Mouse (Mus musculus) gastrocnemius, postnatal 4 days (tissue): Measurements from ENCODE around the gene Lmbr1. TPM values are rescaled to one million over a fixed set of nuclear protein-coding genes. Genes with fewer than 3 reads are reported as not detected.

Experiments
- DNase-seq, 2 experiments: peaks; one replicate each; pipeline ENCODE4 v3.0.0; 2021 to 2022; ENCODE audit warnings: low spot score in 2 of 2, mixed read lengths in 2 of 2
- total RNA-seq, 2 experiments: library from RNA; stranded (reverse); gene quantifications; 2 replicates each; pipeline ENCODE4 v1.2.3; 2021

Lmbr1 gene
- total RNA-seq, 2 experiments from 2014 or later = 10.4 to 11.8 TPM

DNA sequence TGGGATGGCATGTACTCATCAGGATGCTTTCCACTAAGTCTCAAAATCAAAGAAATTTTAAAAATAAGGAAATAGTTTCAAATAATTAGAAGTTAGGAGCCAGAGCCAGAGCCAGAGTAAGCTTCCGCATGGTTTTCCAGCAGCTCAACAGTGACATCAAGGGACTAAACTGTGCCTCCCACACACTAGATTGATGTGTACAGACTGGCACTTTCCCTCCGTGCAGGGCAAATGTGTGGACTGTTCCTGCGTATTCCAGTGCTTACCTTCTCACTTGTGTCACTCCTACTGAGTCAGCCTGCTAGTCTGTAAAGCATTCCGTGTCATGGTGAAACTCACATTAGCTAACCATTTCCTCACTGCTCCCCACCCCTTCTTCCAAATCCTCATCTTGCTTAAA is 107.3 kb downstream of the Lmbr1 start:
- no peak for DNase-seq

DNA sequence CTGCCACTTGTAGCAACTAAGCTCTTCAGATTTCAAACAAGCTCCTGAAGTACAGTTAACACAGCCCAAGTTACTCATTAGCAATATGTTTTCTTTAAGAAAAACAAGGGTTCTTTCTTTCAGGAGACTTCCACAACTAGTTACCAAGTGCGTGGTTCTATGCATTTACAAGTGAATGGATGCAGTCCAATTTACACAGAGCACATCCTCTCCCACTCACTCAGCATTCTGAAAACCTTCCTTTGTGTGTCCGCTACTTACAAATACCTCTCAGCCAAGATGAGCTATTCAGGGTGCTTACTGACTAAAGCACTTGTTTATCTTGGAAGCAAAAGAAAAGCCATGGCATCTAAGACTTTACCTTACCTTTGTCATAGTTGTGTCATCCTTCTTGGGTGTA is 124.3 kb downstream of the Lmbr1 start:
- DNase-seq = no peak

DNA sequence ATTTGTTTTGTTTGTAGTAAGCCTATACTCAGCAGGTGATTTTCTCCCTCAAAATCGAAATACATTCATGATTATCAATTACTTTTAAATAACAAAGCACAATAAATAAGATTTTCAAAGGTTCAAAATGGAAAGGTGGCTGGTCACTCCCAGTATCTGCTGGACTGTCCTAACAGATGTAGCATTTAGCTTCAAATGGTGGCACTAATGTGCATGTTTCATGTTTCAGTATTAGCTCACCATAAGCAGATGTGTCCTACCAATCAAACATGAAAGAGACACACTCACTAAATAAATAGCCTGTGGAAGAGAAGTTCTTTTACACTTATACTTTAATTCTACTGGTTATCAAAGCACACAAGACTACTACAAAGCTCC is 126.7 kb downstream of the Lmbr1 start:
- no peak for DNase-seq

DNA sequence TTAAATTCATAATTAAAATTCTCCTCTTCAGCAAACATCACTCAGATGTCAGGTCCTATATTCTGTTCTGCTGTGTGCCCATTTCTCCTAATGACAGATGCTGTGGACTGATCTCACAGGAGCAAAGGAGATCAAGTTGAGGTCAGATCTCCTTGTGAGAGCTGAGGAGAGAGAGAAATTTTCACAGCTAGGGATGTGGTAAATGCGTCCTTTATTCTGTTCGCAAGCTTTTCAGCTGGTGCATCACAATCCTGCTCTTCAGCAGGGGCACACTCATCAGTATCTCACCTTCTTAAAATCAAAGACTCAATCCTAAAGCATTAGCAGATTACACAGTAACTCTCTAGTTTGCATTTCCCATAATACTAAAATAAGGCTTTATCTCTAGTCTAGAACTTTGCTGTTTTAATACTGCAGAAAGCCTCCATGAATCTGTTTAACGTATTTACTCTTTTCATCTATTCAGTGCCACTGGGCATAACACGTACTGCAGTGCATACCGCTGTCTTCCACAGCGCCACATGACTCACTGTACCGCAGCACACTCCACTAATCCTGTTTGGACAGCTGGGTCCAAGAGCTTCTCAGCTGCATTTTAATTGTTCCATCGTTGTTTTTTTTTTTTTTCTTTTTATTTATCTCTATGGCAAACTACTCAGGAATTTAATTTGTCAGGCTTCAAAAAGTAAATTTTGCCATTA is 127.2 kb downstream of the Lmbr1 start:
- DNase-seq = no peak

DNA sequence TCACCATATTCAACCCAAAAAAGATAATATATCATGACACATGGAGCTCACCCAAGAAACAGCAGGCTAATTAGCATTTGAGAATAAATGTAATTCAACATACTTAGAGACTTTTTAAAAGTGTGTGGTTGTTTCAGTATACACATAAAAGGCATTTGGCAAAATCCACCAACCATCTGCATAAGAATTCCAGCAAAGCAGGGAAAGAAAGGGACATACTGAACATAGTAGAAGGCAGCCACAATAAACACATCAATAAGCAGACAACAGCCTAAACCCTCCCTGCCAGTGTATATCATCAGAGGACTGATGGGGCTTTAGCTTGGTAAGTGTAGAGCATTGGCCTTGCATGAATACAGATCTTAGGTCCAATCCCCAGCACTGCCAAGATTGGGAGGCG is 133.4 kb downstream of the Lmbr1 start:
- no peak for DNase-seq

DNA sequence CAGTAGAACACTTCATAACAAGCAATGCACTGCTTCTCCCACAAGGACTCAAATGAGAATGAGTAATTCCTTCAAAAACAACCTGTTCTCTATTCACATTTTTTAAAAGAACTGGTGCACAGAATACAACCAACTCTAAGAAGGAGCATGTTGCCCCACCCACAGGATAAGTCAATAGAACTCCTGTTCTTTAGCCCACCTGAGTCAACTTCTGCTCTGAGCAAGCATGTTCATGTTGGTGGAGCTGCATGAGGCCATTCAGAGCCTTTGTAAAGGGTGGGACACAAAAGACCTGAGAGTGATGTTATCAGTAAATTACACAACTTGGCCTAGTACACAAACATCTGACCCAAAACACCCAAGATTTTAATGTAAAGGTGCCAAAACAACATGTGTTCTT is 139.8 kb downstream of the Lmbr1 start:
- no peak for DNase-seq

DNA sequence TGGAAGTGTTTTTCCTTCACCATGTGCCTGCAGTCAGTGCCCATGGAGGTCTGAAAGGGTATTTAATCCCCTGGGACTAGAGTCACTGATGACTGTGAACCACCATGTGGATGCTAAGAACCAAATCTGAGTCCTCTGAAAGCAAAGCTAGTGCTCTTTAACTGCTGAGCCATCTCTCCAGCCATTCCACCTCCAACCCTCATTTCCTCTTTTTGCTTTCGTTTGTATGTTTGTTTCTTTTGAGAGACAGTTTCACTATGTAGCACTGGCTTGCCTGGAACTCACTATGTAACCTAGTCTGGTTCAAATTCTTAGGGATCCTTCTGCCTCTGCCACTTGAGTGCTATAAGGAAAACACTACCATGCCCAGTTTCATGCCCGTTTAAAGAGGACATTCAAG is 147.7 kb downstream of the Lmbr1 start:
- no peak for DNase-seq

DNA sequence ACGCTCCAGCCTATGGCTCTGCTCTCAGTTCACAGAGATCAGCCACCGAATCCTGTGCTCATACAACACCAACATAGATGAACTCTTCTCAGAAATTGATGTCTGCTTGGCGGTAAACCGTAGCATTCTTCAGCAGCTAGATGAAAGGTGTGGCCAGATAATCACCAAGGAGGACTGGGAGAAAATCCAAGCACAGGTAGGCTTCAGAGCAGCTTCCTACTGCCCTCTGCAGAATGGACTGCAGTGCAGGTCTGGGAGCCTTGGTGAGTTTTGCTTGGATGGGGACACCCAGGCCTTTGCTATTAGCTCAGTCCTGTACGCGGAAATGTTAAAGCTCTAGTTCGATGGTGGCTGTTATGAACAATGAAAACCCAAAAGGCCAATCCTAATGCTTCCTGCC is 154.1 kb downstream of the Lmbr1 start:
- DNase-seq = no peak

DNA sequence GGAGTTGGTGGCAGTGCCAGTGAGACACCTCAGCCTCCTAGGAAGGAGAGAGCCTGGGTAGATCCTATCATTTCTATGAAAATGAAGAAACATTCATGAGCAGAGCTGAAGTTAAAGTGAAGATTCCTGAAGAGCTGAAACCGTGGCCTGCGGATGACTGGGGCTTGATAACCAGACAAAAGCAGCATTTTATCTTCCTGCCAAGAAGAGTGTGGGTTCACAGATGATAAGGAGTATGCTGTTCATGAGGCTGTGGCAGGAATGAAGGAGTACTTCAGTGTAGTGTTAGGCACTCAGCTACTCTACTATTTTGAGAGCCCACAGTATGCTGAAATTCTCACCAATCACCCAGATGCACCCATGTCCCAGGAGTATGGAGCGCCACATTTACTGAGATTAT is 160.2 kb downstream of the Lmbr1 start:
- no peak for DNase-seq

DNA sequence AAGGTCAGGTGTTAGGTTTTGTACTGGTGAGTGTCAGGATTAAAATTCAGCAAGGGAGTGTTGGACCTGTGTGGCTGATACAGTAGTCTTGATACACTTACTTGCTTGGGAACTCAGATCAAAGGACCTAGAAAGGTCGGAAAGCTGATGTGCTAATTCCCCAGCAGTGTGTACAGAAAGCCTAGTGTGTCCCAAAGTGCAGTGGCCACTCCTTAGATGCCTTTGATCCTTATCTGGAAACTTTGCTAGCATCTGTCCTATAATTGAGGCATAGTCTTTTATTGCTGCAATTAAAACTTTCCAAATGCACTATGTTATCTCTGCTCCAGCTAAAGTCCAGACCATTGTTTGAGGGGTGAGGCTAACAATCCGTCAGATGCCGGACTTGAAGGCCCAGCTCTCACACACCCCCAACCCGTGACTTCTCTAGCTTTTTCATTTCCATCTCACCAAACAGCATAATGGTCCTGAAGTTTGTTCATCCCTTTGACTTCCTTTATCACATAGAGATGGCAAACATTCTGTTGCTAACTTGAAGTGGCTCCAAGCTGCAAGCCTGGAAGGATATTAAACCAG is 166.1 kb downstream of the Lmbr1 start:
- no peak for DNase-seq

DNA sequence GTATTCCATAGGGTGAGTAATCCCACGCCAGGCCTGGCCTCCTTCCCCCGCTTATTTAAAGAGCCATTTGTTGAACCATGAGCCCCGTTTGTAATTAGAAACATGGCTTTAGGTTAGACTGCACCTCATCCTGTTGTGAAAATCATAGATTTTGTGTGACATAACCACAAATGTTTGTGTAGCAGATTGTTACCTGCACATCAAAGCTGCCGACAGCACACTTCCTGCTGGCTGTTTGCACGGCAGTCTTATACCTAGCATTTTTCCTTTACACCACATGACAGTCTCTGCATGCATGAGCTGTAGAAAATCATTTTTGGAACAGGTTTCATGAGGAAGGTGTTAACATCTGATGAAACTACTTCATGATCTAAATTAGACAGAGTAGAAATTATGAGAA is 172.5 kb downstream of the Lmbr1 start:
- DNase-seq = no peak

DNA sequence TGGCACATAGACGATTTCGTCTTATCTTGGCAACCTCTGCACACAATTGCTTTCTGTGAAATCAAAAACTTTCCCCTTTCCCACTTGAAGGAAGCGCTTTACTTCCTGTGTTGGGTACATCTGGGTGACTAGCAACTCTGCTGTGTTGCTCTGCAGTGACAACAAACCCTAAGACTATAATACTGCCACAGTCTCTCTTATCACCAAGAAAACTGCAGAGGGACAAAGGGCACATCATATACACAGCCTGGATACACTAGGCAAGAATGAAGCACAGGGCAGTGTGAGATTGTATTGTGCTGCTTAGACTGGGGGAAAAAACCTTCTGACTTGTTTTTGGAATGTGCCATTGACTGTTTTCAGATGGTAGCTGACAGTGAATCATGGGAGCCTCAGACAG is 178.3 kb downstream of the Lmbr1 start:
- DNase-seq = no peak

DNA sequence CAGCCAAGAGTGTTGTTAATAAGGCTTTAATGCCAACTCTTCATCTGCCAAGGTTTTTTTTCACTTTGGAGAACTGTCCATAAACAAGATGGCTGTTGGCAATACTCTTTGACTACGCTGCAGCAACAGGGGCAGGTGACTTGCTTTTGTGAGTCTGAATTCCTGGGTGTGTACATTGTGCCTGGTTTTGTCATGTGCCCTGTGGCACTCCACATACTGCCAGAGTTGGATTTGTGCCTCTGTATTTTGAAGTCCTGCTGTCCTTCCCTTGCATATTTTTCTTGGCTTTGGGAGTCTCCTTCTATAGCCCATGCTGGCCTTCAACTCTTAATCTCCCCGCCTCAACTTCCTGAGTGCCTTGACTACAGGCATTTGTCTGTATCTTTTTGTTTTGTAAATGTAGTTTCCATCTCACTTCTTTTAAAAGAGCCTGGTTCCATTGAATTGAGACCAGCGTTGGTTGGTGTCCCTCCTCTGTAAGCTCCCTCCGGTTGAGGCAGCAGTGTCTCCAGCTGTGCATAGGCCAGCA is 179.2 kb downstream of the Lmbr1 start:
- DNase-seq = no peak

DNA sequence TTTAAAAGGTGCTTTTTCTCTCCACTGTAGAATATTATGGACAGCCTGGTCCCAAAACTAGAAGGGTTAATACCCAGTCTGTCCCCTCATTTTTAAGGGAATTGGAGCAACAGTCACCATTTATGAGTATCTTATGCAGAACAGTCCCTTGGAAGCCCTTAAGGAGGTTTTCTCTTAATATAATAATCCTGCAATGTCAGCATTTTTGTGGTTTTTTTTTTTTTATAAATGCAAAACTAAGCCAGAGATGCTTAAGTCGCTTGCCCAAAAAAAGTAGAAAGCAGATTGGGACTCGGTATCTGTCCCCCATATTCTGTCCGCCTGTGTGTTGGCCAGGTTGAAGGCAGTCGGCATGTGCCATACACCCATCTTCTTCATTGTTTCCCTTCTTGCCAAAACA is 181.0 kb downstream of the Lmbr1 start:
- no peak for DNase-seq

DNA sequence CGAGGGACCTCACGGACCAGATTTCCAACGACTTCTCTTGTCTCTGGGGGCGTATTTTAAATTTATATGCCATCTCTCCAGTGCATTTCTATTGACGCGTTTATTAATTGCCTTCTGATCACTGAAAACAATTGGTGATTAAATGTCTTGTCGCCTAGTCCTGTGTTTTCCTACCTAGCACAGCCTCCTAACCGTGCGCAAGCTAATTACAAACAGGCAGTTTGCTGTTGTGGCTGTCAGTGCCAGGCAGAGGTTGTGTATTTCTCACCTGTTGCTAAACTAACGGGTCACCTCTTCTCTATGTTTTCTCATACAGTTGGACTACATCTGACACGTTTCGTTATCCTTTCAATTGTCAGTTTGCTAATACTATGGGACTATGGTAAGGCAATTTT is 181.9 kb downstream of the Lmbr1 start:
- no peak for DNase-seq

DNA sequence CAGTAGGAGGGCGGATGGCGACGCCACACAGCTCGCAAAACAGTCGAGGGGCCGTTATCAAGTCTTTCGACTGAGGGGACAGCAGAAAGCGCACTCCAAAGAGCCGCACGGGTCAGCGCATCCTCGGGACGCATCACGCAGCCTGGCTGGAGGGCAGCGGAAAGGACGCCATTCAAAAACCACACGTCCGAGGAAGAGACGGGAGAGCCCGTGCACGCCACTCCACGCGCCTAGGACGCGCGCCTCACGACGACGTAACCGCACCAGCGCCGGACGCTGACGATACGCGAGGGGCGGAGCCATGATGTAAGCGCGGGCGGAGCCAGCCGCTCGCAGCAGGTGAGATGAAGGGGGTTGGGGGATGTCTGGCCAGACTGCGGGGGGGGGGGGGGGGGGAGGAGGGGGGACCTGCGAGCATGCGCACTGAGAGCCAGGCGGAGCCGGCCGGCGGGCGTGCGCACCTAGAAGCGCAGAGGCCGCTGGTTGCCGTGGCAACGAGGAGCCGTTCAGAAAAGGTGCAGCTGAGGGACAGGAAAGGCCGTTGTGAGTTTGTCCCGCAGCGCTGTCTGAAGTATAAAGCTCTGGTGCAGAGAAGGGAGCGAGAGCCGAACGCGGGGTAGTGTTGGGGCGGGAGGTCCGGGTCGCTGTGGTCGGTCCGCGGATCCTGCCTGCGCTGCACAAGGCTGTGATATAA is 182.5 kb downstream of the Lmbr1 start, which contains the start of gene Rnf32:
Rnf32 (plus strand) TSS at position 423 of the 694 bp plus-strand sequence.
- DNase-seq = peak; percentile 21 to 50

DNA sequence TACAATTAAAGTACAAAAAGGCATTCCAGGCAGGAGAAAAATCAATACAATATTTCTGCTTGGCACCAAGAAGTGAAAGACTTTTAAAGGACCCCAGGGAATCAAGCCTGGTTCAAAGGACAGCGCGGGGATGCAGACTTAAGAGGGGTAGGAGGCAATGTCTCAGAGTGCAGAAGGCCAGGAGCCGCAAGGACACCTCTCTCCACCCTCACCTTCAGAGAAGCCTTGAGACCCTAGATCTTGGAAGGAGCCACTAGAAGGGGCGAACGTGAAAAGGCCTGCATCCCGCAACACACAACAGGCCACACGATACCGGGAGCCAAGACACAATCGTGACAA is 183.0 kb downstream of the Lmbr1 start:
- DNase-seq = no peak

DNA sequence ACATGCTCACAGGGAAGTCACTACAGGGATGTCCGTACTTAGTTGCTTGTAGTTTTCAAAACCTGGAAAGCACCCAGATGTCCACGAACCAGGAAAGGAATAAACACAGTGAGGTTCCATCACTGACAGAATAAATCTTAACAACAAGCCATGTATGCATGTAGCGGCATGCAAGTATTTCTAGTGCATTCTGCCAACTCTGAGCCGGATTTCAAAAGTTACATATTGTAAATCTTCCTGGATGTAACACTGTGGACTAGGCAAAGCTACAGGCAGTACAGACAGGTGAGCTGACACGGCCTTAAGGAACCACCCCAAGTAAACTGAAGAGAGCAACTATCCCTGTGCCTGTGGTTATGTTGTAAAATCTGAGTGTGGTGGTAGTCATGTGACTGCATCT is 191.4 kb downstream of the Lmbr1 start:
- no peak for DNase-seq
